Mouse (Mus musculus) ES-Bruce4 (cell line): ENCODE measurements at regions not wholly inside any gene's neighbourhood (a gene's known extent, or its start where the extent isn't known, plus 50 kb on each side); places are given as distances from the start of the nearest gene placed in this dataset.

ENCODE experiments used
- CTCF ChIP-seq: IDR thresholded peaks from one replicate; pipeline ENCODE4 v1.8.1; 2011; ENCODE audit warnings: low read depth, low read length
- EP300 ChIP-seq: IDR thresholded peaks from 2 replicates; pipeline ENCODE4 v1.6.1; 2011; ENCODE audit warnings: low read depth, low read length; ENCODE audit not compliant: insufficient read depth
- POLR2A ChIP-seq: IDR thresholded peaks from one replicate; pipeline ENCODE4 v1.8.1; 2011; ENCODE audit warnings: low read length; ENCODE audit not compliant: insufficient read depth

DNA sequence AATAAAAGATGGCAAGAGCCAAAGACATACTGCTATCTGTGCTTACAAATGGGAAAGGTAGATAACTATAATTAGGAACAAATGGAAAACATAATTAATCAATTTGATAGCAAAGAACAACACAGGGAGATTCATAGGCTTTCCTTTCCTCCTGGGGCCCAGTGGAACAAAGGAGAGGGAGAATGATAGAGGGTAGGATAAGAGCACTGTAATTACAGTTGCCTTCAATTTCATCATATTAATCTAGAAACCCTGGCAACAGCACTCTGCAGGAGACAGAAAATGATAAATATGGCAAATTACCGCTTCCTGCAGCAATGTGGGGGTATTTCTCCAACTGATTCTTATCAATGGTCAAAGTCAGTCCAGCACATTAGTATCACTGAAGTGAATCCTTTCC is 910.2 kb upstream of the Ddx18 start:
- TF ChIP-seq CTCF (no peak), POLR2A (no peak), EP300 (no peak)
